9 mouse cellular contexts compared by ENCODE assay signal in the genomic region with DNA sequence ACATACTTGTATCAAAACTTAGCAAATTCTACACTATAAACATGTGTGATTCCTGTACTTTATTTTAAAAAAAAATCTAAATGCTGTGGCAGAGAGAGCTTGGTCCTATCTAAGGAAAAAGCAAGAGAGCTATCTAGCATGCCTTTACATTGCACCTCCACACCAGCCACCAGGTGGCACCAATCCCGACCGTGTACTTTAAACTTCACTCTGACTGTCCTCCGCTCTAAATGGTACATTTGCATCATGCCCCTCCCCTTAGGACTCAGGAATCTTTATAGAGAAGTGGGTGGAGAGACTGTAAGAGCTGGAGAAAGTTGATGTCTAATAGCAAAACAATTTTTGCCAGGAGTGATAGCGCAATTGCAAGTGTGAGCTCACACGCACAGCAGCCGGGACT. TPM values are rescaled to one million over a fixed set of nuclear protein-coding genes. Genes with fewer than 3 reads are reported as not detected.
DNase-seq lines count a peak whose midpoint lies in the region; ATAC-seq and TF ChIP-seq lines count a peak whose summit lies in the region.
"Had no signal": no experiment of that assay in that cellular context is flagged by ENCODE, and none has a peak within 500 bp of the region (broad histone marks: within the 10 kb centered on the region; RNA-seq: fewer than 3 reads in every experiment).

No protein-coding gene starts in this region.

- no peak overlapping the region for H3K4me3 ChIP-seq in heart, embryonic 12.5 days
- H3K4me3 ChIP-seq in heart, embryonic 10.5 days, result no peak overlapping the region
- H3K4me3 ChIP-seq in ES-E14 (ENCODE audit: insufficient read depth in 1 of 2, low read depth in 1 of 2, low read length in 2 of 2, poor library complexity in 1 of 2, severe bottlenecking in 1 of 2), result no peak overlapping the region
- no peak overlapping the region for H3K4me3 ChIP-seq in hindbrain, embryonic 16.5 days (ENCODE audit: low read length)
- no peak overlapping the region for H3K4me3 ChIP-seq in midbrain, postnatal 0 days (ENCODE audit: low read depth, low read length)
- H3K4me3 ChIP-seq: embryonic facial prominence, embryonic 13.5 days had no signal

- H3K27me3 ChIP-seq in heart, embryonic 12.5 days (replicated peaks), result no peaks in the 10 kb centered on the region
- no peaks in the 10 kb centered on the region for H3K27me3 ChIP-seq in heart, embryonic 10.5 days (ENCODE audit: insufficient read depth, poor library complexity, severe bottlenecking)
- H3K27me3 ChIP-seq in hindbrain, embryonic 16.5 days (replicated peaks; ENCODE audit: control insufficient read depth, insufficient read depth, low read length), result no peaks in the 10 kb centered on the region
- no peaks in the 10 kb centered on the region for H3K27me3 ChIP-seq in midbrain, postnatal 0 days (ENCODE audit: insufficient read depth, low read length)
- H3K27me3 ChIP-seq: embryonic facial prominence, embryonic 13.5 days had no signal

- 40% methylated on average over 6 of the region's 6 CpGs for WGBS in heart, embryonic 12.5 days
- WGBS in heart, embryonic 10.5 days, result 37% methylated on average over 6 of the region's 6 CpGs
- 34% methylated on average over 6 of the region's 6 CpGs for WGBS in hindbrain, embryonic 16.5 days
- WGBS in midbrain, postnatal 0 days, result 39% methylated on average over 6 of the region's 6 CpGs

- no peak overlapping the region for H3K9ac ChIP-seq in heart, embryonic 12.5 days
- H3K9ac ChIP-seq in ES-E14 (ENCODE audit: insufficient read depth, low read depth, low read length, poor library complexity, severe bottlenecking), result no peak overlapping the region
- H3K9ac ChIP-seq in hindbrain, embryonic 16.5 days (ENCODE audit: low read depth, low read length), result no peak overlapping the region
- H3K9ac ChIP-seq in midbrain, postnatal 0 days (replicated peaks; ENCODE audit: low read length, poor library complexity, severe bottlenecking), result no peak overlapping the region
- H3K9ac ChIP-seq: embryonic facial prominence, embryonic 13.5 days had no signal

- H3K4me1 ChIP-seq in heart, embryonic 12.5 days (replicated peaks), result no peaks in the 10 kb centered on the region
- H3K4me1 ChIP-seq in heart, embryonic 10.5 days, result no peaks in the 10 kb centered on the region
- H3K4me1 ChIP-seq in ES-E14 (ENCODE audit: control insufficient read depth in 2 of 2, insufficient read depth in 2 of 2, low read length in 2 of 2, poor library complexity in 1 of 2), result peaks cover 0 to 2% of the 10 kb centered on the region in 2 experiments; a peak in 1 of 4 replicates
- H3K4me1 ChIP-seq in hindbrain, embryonic 16.5 days (ENCODE audit: control insufficient read depth, insufficient read depth, low read depth, low read length), result no peaks in the 10 kb centered on the region
- no peaks in the 10 kb centered on the region for H3K4me1 ChIP-seq in midbrain, postnatal 0 days (ENCODE audit: insufficient read depth, low read length)
- H3K4me1 ChIP-seq: embryonic facial prominence, embryonic 13.5 days had no signal

- no peaks in the 10 kb centered on the region for H3K9me3 ChIP-seq in heart, embryonic 12.5 days (replicated peaks)
- H3K9me3 ChIP-seq in heart, embryonic 10.5 days, result no peaks in the 10 kb centered on the region
- no peaks in the 10 kb centered on the region for H3K9me3 ChIP-seq in ES-E14 (ENCODE audit: control insufficient read depth, insufficient read depth, low read depth, low read length)
- H3K9me3 ChIP-seq in hindbrain, embryonic 16.5 days (ENCODE audit: control insufficient read depth, low read length), result no peaks in the 10 kb centered on the region
- no peaks in the 10 kb centered on the region for H3K9me3 ChIP-seq in midbrain, postnatal 0 days (ENCODE audit: low read length)
- H3K9me3 ChIP-seq: embryonic facial prominence, embryonic 13.5 days had no signal

- no peak for DNase-seq in heart, embryonic 10.5 days (ENCODE audit: low spot score)
- DNase-seq in ES-E14 (ENCODE audit: low read depth, low spot score), result peak; percentile 68
- peak; percentile 27 to 32 for DNase-seq in cerebellum, postnatal 36 days
- peak; percentile 50 to 53 for DNase-seq in left cerebral cortex, adult 18-20 months (ENCODE audit: low spot score in 2 of 2)
- DNase-seq in midbrain, postnatal 0 days (ENCODE audit: low spot score), result peak; percentile 70
- DNase-seq in thymus, postnatal 4 days, result peak; percentile 76

- no peaks in the 10 kb centered on the region for H3K36me3 ChIP-seq in heart, embryonic 12.5 days
- no peaks in the 10 kb centered on the region for H3K36me3 ChIP-seq in heart, embryonic 10.5 days
- H3K36me3 ChIP-seq in ES-E14 (ENCODE audit: control insufficient read depth, insufficient read depth, low read length, poor library complexity, severe bottlenecking), result no peaks in the 10 kb centered on the region
- H3K36me3 ChIP-seq in hindbrain, embryonic 16.5 days (ENCODE audit: control insufficient read depth, insufficient read depth, low read length), result no peaks in the 10 kb centered on the region
- H3K36me3 ChIP-seq in midbrain, postnatal 0 days (ENCODE audit: insufficient read depth, low read length), result no peaks in the 10 kb centered on the region
- H3K36me3 ChIP-seq: embryonic facial prominence, embryonic 13.5 days had no signal

- no peak overlapping the region for H3K27ac ChIP-seq in heart, embryonic 12.5 days (ENCODE audit: poor library complexity, severe bottlenecking)
- no peak overlapping the region for H3K27ac ChIP-seq in heart, embryonic 10.5 days
- H3K27ac ChIP-seq in ES-E14 (ENCODE audit: insufficient read depth, low read depth, low read length, poor library complexity, severe bottlenecking), result no peak overlapping the region
- H3K27ac ChIP-seq in hindbrain, embryonic 16.5 days (ENCODE audit: low read depth, low read length), result no peak overlapping the region
- H3K27ac ChIP-seq in midbrain, postnatal 0 days (ENCODE audit: low read depth, low read length), result no peak overlapping the region
- H3K27ac ChIP-seq: embryonic facial prominence, embryonic 13.5 days had no signal

- in situ Hi-C loops in ES-E14 (cut with MboI; ENCODE audit: low sequenced_read_pairs in 2 of 2, unreplicated experiment in 2 of 2), result no loop called here

- 0 out of 2 replicates have a peak overlapping the region, but pooled peaks have one; percentile 21 for H3K4me2 ChIP-seq in heart, embryonic 12.5 days
- peak overlapping the region; percentile 23; the same call in 1 of the 2 replicates for H3K4me2 ChIP-seq in hindbrain, embryonic 16.5 days (ENCODE audit: low read length)
- H3K4me2 ChIP-seq in midbrain, postnatal 0 days (ENCODE audit: low read depth, low read length, poor library complexity, severe bottlenecking), result no peak overlapping the region; the same call in 1 of the 2 replicates
- H3K4me2 ChIP-seq: embryonic facial prominence, embryonic 13.5 days had no signal

- peak; percentile 81 for TF ChIP-seq CTCF in midbrain, postnatal 0 days (IDR thresholded peaks at IDR 0.05)

- no peak for ATAC-seq in heart, embryonic 12.5 days (ENCODE audit: insufficient number of reproducible peaks, low FRiP score)
- ATAC-seq in hindbrain, embryonic 16.5 days, result no peak
- no peak for ATAC-seq in midbrain, postnatal 0 days (ENCODE audit: low FRiP score)

TF ChIP-seq in ES-E14, 5 proteins besides CTCF, POLR2A, EP300 and RAD21:
- TF ChIP-seq ZC3H11A (IDR thresholded peaks at IDR 0.05; ENCODE audit: borderline replicate concordance, low read depth, low read length) (peak; percentile 42; the same call in 1 of the 2 replicates), CHD2 (IDR thresholded peaks at IDR 0.05; ENCODE audit: low read depth, low read length) (no peak)
TF ChIP-seq in ES-E14: peak in this region for 1.

RNA-seq across cellular contexts. Expression of gene Rpl10-ps3, which starts 11.4 kb away (rescaled TPM):
- 150 and 157 TPM in 2 replicates for polyA plus RNA-seq in heart, embryonic 12.5 days (2016; fragmentation: Nextera tagmentation; extraction: Ambion mirVana)
- polyA plus RNA-seq in heart, embryonic 10.5 days (2016; fragmentation: Nextera tagmentation; extraction: Ambion mirVana), result 151 and 194 TPM in 2 replicates
- 164 and 239 TPM in 2 replicates for total RNA-seq in ES-E14 (2012; rRNA removed)
- 106 and 154 TPM in 2 replicates for polyA plus RNA-seq in hindbrain, embryonic 16.5 days (2015; fragmentation: Nextera tagmentation; extraction: Ambion mirVana)
- total RNA-seq in left cerebral cortex, adult 18-20 months (2021), result 100 to 1,000 TPM; 362 to 376 TPM
- total RNA-seq in midbrain, postnatal 0 days (2014; rRNA removed), result 111 and 114 TPM in 2 replicates
- 88.1 and 95.5 TPM in 2 replicates for polyA plus RNA-seq in midbrain, postnatal 0 days (2015; fragmentation: Nextera tagmentation; extraction: Ambion mirVana)
